Mouse (Mus musculus) cerebellum, adult 2 months (tissue): Measurements from ENCODE around the gene Gm49721.
"Not testable (repeated sequence)": the region's sequence is repeated elsewhere in the genome, so short reads cannot be mapped to it uniquely, and the experiment has no call there.

Experiments
- CTCF ChIP-seq: fragments of 200-500 bp; IDR thresholded peaks from 2 replicates; pipeline ENCODE4 v1.5.1; 2011; ENCODE audit warnings: low read depth, mild to moderate bottlenecking, control low read depth, low read length, moderate library complexity, borderline replicate concordance; ENCODE audit not compliant: insufficient read depth
- POLR2A ChIP-seq: fragments of 200-500 bp; IDR thresholded peaks from 2 replicates; pipeline ENCODE4 v1.6.1; 2011; ENCODE audit warnings: low read length, control low read depth, borderline replicate concordance; ENCODE audit not compliant: insufficient read depth

DNA sequence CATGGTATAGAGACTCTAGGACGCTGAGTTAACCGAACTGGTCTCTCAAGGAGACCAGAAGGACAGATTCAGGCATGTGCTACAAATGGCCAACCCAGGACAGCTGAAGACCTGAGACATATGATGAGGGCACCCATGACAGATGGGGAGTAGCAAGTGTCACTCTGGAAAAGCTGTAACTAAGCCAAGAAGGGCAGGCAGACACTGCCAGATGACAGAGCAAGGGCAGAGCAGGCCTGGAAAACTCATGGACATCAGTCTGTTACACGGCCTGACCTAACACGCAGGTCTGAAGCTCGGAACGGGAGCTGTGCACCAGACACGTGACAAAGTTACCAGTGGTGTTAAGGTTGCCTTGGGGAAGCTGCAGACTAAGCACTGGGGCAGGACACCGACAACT lies 19.8 kb upstream of the Gm49721 start:
- not testable (repeated sequence) for TF ChIP-seq POLR2A, CTCF
